9 mouse cellular contexts compared by ENCODE assay signal in the genomic region with DNA sequence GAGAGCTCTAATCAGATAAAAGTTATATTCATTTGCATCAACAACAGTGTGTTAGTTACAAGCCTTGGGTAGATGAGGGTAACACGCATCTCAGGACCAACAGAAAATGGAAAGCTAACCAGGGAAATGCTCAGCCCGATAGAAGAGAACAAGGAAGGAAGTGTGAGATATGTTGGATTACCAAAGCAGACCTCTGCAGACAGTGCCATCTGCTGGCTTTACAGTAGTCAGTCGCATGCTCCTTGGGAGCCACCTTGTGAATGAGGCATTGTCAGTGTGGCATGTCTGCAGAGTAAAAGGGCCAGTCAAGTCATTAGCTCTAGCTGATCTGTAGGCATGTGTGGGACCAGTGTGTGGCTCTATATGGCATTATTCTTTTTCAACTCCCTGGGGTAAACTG.
DNase-seq lines count a peak whose midpoint lies in the region; ATAC-seq and TF ChIP-seq lines count a peak whose summit lies in the region.
"Had no signal": no experiment of that assay in that cellular context is flagged by ENCODE, and none has a peak within 500 bp of the region (broad histone marks: within the 10 kb centered on the region; RNA-seq: fewer than 3 reads in every experiment).

No protein-coding gene starts in this region.

- no peak overlapping the region for H3K27ac ChIP-seq in liver, postnatal 0 days (ENCODE audit: low read depth)
- H3K27ac ChIP-seq in forebrain, embryonic 12.5 days = no peak overlapping the region
- H3K27ac ChIP-seq: liver, embryonic 13.5 days had no signal

- H3K4me2 ChIP-seq in liver, postnatal 0 days (ENCODE audit: low read depth, low read length) = no peak overlapping the region
- H3K4me2 ChIP-seq in forebrain, embryonic 12.5 days = no peak overlapping the region
- H3K4me2 ChIP-seq: liver, embryonic 13.5 days had no signal

- H3K36me3 ChIP-seq in liver, postnatal 0 days (replicated peaks; ENCODE audit: insufficient read depth, low read length) = no peaks in the 10 kb centered on the region
- H3K36me3 ChIP-seq in forebrain, embryonic 12.5 days (replicated peaks) = no peaks in the 10 kb centered on the region
- H3K36me3 ChIP-seq: liver, embryonic 13.5 days had no signal

- no peaks in the 10 kb centered on the region for H3K4me1 ChIP-seq in liver, postnatal 0 days (ENCODE audit: insufficient read depth)
- no peaks in the 10 kb centered on the region for H3K4me1 ChIP-seq in forebrain, embryonic 12.5 days
- H3K4me1 ChIP-seq: liver, embryonic 13.5 days had no signal

- peak; percentile 57 for TF ChIP-seq CTCF in liver, postnatal 0 days (IDR thresholded peaks at IDR 0.05; ENCODE audit: low read depth)

- TF ChIP-seq EP300 in liver, postnatal 0 days (IDR thresholded peaks at IDR 0.05; ENCODE audit: low read depth) = no peak

- H3K4me3 ChIP-seq in liver, postnatal 0 days (ENCODE audit: low read depth, low read length) = no peak overlapping the region
- H3K4me3 ChIP-seq in forebrain, embryonic 12.5 days (replicated peaks) = no peak overlapping the region
- H3K4me3 ChIP-seq: liver, embryonic 13.5 days had no signal

- WGBS in liver, postnatal 0 days (ENCODE audit: insufficient replicate concordance) = 12% methylated on average over 3 of the region's 3 CpGs
- WGBS in forebrain, embryonic 12.5 days = 43% methylated on average over 3 of the region's 3 CpGs

- H3K9ac ChIP-seq in liver, postnatal 0 days (replicated peaks) = no peak overlapping the region
- H3K9ac ChIP-seq in forebrain, embryonic 12.5 days = no peak overlapping the region
- H3K9ac ChIP-seq: liver, embryonic 13.5 days had no signal

- no peaks in the 10 kb centered on the region for H3K27me3 ChIP-seq in liver, postnatal 0 days (ENCODE audit: insufficient read depth, low read length)
- no peaks in the 10 kb centered on the region for H3K27me3 ChIP-seq in forebrain, embryonic 12.5 days
- H3K27me3 ChIP-seq: liver, embryonic 13.5 days had no signal

- H3K9me3 ChIP-seq in liver, postnatal 0 days (ENCODE audit: low read length) = no peaks in the 10 kb centered on the region
- no peaks in the 10 kb centered on the region for H3K9me3 ChIP-seq in forebrain, embryonic 12.5 days
- H3K9me3 ChIP-seq: liver, embryonic 13.5 days had no signal

- DNase-seq in liver, postnatal 0 days = no peak
- DNase-seq in liver = no peak
- DNase-seq in brain, adult 2 months (ENCODE audit: low read depth, low spot score) = peak; percentile 81
- DNase-seq in kidney, postnatal 36 days = peak; percentile 27 to 54
- DNase-seq: liver, embryonic 13.5 days had no signal

- no peak for ATAC-seq in liver, postnatal 0 days
- ATAC-seq in forebrain, embryonic 12.5 days (ENCODE audit: low FRiP score) = peak; percentile 46; the same call in 1 of the 2 replicates
- peak; percentile 60; the same call in 1 of the 2 replicates for ATAC-seq in megakaryocyte progenitor cell, adult 5-6 weeks (replicated peaks; ENCODE audit: poor library complexity)
- no peak; the same call in 1 of the 2 replicates for ATAC-seq in granulocyte monocyte progenitor cell, adult 5-6 weeks (replicated peaks; ENCODE audit: poor library complexity, severe bottlenecking)
- no peak for ATAC-seq in monocyte, adult 5-6 weeks (replicated peaks; ENCODE audit: insufficient number of reproducible peaks, low FRiP score, low TSS enrichment, poor library complexity, severe bottlenecking)

Comparison
In these comparisons a context has a peak if more than half of its experiments do, and no peak if none do; other contexts are left out.
1. ATAC-seq: peak in forebrain, embryonic 12.5 days (single experiment) and megakaryocyte progenitor cell, adult 5-6 weeks (single experiment); none in liver, postnatal 0 days (single experiment), granulocyte monocyte progenitor cell, adult 5-6 weeks (single experiment) and monocyte, adult 5-6 weeks (single experiment).
2. DNase-seq: peak in brain, adult 2 months (single experiment) and kidney, postnatal 36 days (2 of 2); none in liver, postnatal 0 days (single experiment) and liver (single experiment).